Mouse (Mus musculus): Measurements from ENCODE around the gene Ttl. TPM values are rescaled to one million over a fixed set of nuclear protein-coding genes. Genes with fewer than 3 reads are reported as not detected.

Gene Ttl
- total RNA-seq (2023): 1 to 10 TPM; 1.4 to 2.9 TPM

DNA sequence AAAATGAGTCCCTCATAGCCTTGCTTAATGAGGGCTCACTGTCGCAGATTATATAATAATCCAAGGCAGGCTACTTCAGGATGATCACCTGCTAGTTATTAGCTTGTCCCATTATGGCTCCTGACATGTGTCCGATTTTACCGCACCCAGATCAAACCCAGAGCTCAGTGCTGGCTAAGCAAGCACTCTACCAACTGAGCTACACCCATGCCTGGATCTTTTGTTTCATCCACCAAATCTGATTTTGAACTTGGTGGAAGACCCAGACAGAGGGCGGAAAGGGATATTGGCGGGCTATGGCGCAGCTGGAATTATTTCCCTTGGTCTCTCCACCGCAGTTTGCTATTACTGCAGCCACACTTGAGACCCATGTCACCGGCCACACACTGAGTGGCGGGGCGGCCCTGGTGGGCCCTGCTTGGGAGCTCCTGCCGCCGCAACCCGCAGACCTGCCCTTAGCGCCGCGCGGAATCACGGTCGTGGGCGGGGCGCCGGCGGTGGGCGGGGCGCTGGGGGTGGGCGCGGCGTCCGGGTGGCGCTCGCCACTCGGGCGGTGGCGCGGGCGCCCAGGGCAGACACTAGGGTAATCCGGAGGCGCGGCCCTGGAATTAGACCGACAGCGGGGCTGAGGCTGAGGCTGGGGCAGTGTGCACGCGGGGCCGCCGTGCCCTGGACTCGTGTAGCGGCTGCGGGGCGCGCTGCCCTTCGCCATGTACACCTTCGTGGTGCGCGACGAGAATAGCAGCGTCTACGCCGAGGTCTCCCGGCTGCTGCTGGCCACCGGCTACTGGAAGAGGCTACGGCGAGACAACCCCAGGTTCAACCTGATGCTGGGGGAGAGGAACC lies at the start of gene Ttl:
TSS of gene Ttl (plus strand) at position 506 of the 846 bp plus-strand sequence.

DNA sequence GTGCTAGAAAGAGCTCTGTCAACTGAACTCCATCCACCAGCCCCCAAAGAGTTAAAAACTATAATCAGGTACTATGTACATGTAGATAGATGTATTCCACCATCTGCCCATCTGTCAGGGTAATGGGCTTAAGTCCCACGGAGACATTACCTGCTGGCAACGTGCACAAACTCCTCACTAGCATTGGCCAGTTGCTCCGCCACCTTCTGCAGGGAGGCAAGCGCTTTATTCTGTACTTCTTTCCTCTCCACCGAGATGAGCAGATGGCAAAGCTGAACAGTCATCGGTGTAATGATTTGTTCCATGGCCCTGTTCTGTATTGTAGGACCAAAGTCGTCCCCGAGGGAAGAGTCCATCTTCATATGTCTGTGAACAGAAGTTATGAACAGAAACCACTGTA lies 17.9 kb upstream of the Ttl start, which contains the start of gene Vinac1:
TSS of gene Vinac1 (minus strand) at position 362 of the 400 bp plus-strand sequence.

DNA sequence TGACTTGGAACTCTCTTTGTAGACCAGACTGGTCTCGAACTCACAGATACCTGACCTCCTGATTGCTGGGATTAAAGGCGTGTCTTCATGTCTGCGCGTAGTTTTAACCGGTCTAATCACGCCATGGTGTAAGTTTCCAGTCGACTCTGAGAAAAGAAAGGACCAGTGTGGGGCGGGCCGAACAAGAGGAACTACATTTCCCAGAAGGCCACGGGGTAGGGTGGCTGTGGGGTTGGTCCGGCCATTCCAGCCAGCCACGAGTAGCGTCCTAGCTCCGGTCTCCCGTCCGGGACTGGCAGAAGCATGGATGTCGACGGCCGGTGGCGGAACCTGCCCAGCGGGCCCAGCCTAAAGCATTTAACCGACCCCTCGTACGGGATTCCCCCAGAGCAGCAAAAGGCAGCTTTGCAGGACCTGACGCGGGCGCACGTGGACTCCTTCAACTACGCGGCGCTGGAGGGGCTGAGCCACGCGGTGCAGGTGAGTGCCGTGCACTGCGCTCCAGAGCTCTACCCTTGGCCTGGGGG lies 35.1 kb downstream of the Ttl start, which contains the start of gene Polr1b:
TSS of gene Polr1b (plus strand) at position 212 of the 527 bp plus-strand sequence.

GRCm38 (mm10) chr2:129129412-129129929 lies 63.7 kb downstream of the Ttl start, which contains the start of gene Chchd5:
TSS of gene Chchd5 (plus strand) at chr2:129129700.

Other genes with a start within 250 kb of the Ttl start
- 10 to 100 TPM; 14.5 to 15.3 TPM for gene Tmem87b, start 247.8 kb upstream of the Ttl start, total RNA-seq (2023)
- gene Fbln7, start 203.0 kb upstream of the Ttl start, total RNA-seq (2023): not detected
- 1 to 10 TPM; 1.7 to 2.4 TPM for gene Zc3h8, start 121.9 kb upstream of the Ttl start, total RNA-seq (2023)
- 1 to 10 TPM; 2.0 to 2.3 TPM for gene Zc3h6, start 98.5 kb upstream of the Ttl start, total RNA-seq (2023)
- gene Gm10762, start 98.2 kb upstream of the Ttl start, total RNA-seq (2023): 1 to 10 TPM; 2.6 to 2.9 TPM
- not detected for gene Vinac1, start 17.8 kb upstream of the Ttl start, total RNA-seq (2023)
- 10 to 100 TPM in 1 of 2 experiments, 1 to 10 TPM in 1; 9.2 to 11.9 TPM for gene Polr1b, start 35.1 kb downstream of the Ttl start, total RNA-seq (2023)
- gene Chchd5, start 63.8 kb downstream of the Ttl start, total RNA-seq (2023): 1 to 10 TPM; 5.7 to 8.4 TPM
- gene Slc20a1, start 132.8 kb downstream of the Ttl start, total RNA-seq (2023): 100 to 1,000 TPM; 108 to 120 TPM
- 10 to 100 TPM; 29.0 to 29.9 TPM for gene Ckap2l, start 231.3 kb downstream of the Ttl start, total RNA-seq (2023)
- gene Il1a, start 244.0 kb downstream of the Ttl start, total RNA-seq (2023): under 1 TPM; 0.51 to 0.68 TPM